Mouse (Mus musculus): ENCODE results near the gene Aldh18a1. TPM values are rescaled to one million over a fixed set of nuclear protein-coding genes. Genes with fewer than 3 reads are reported as not detected.

Gene Aldh18a1
- total RNA-seq, 1 experiment, result 44.4 TPM

- H3K9me3 ChIP-seq (ENCODE audit: control insufficient read depth, insufficient read depth, low read depth, low read length), result no peaks in the 10 kb centered on the region
- TF ChIP-seq CHD2 (IDR thresholded peaks at IDR 0.05; ENCODE audit: low read depth, low read length) (no peak), ZNF384 (IDR thresholded peaks at IDR 0.05; ENCODE audit: low read depth, low read length) (no peak), ZC3H11A (IDR thresholded peaks at IDR 0.05; ENCODE audit: borderline replicate concordance, low read depth, low read length) (no peak)
- no peaks in the 10 kb centered on the region for H3K4me1 ChIP-seq (ENCODE audit: control insufficient read depth in 2 of 2, insufficient read depth in 2 of 2, low read length in 2 of 2, poor library complexity in 1 of 2)
- H3K27ac ChIP-seq (ENCODE audit: insufficient read depth, low read depth, low read length, poor library complexity, severe bottlenecking), result no peak overlapping the region
- H3K36me3 ChIP-seq (ENCODE audit: control insufficient read depth, insufficient read depth, low read length, poor library complexity, severe bottlenecking), result peaks cover 56% of the 10 kb centered on the region
- no peak for DNase-seq (ENCODE audit: low read depth, low spot score)
- in situ Hi-C loops (cut with MboI; ENCODE audit: low sequenced_read_pairs in 2 of 2, unreplicated experiment in 2 of 2), result no loop called here
- H3K4me3 ChIP-seq (ENCODE audit: insufficient read depth in 1 of 2, low read depth in 1 of 2, low read length in 2 of 2, poor library complexity in 1 of 2, severe bottlenecking in 1 of 2), result no peak overlapping the region
- H3K9ac ChIP-seq (ENCODE audit: insufficient read depth, low read depth, low read length, poor library complexity, severe bottlenecking), result no peak overlapping the region
These were observed 34.4 kb downstream of the Aldh18a1 start for GRCm38 (mm10) chr19:40553849-40554248.

- no peak for DNase-seq (ENCODE audit: low read depth, low spot score)
- Histone ChIP-seq H3K36me3 (ENCODE audit: control insufficient read depth, insufficient read depth, low read length, poor library complexity, severe bottlenecking) (peaks cover 56% of the 10 kb centered on the region), H3K4me3 (ENCODE audit: insufficient read depth in 1 of 2, low read depth in 1 of 2, low read length in 2 of 2, poor library complexity in 1 of 2, severe bottlenecking in 1 of 2) (no peak overlapping the region), H3K4me1 (ENCODE audit: control insufficient read depth in 2 of 2, insufficient read depth in 2 of 2, low read length in 2 of 2, poor library complexity in 1 of 2) (no peaks in the 10 kb centered on the region), H3K27ac (ENCODE audit: insufficient read depth, low read depth, low read length, poor library complexity, severe bottlenecking) (no peak overlapping the region), H3K9me3 (ENCODE audit: control insufficient read depth, insufficient read depth, low read depth, low read length) (no peaks in the 10 kb centered on the region), H3K9ac (ENCODE audit: insufficient read depth, low read depth, low read length, poor library complexity, severe bottlenecking) (no peak overlapping the region)
- in situ Hi-C loops (cut with MboI; ENCODE audit: low sequenced_read_pairs in 2 of 2, unreplicated experiment in 2 of 2), result no loop called here
- no peak for TF ChIP-seq CHD2 (IDR thresholded peaks at IDR 0.05; ENCODE audit: low read depth, low read length)
- TF ChIP-seq ZNF384 (IDR thresholded peaks at IDR 0.05; ENCODE audit: low read depth, low read length), result no peak
- no peak for TF ChIP-seq HCFC1 (IDR thresholded peaks at IDR 0.05; ENCODE audit: borderline replicate concordance, insufficient read depth, low read length)
- TF ChIP-seq ZC3H11A (IDR thresholded peaks at IDR 0.05; ENCODE audit: borderline replicate concordance, low read depth, low read length), result no peak
- no peak for TF ChIP-seq MAFK (IDR thresholded peaks at IDR 0.05; ENCODE audit: insufficient read depth, low read depth, low read length)
These were observed 35.1 kb downstream of the Aldh18a1 start for GRCm38 (mm10) chr19:40553014-40553789.

- in situ Hi-C loops (cut with MboI; ENCODE audit: low sequenced_read_pairs in 2 of 2, unreplicated experiment in 2 of 2), result loop anchor here in 1 of 2 experiments (25.0 kb wide), 1 partner anchor 212 kb away; no protein-coding TSS in a partner anchor
- DNase-seq (ENCODE audit: low read depth, low spot score), result no peak
- H3K36me3 ChIP-seq (ENCODE audit: control insufficient read depth, insufficient read depth, low read length, poor library complexity, severe bottlenecking), result peaks cover 32% of the 10 kb centered on the region
- no peaks in the 10 kb centered on the region for H3K4me1 ChIP-seq (ENCODE audit: control insufficient read depth in 2 of 2, insufficient read depth in 2 of 2, low read length in 2 of 2, poor library complexity in 1 of 2)
- H3K9me3 ChIP-seq (ENCODE audit: control insufficient read depth, insufficient read depth, low read depth, low read length), result no peaks in the 10 kb centered on the region
- no peak overlapping the region for H3K9ac ChIP-seq (ENCODE audit: insufficient read depth, low read depth, low read length, poor library complexity, severe bottlenecking)
- no peak overlapping the region for H3K27ac ChIP-seq (ENCODE audit: insufficient read depth, low read depth, low read length, poor library complexity, severe bottlenecking)
- no peak overlapping the region for H3K4me3 ChIP-seq (ENCODE audit: insufficient read depth in 1 of 2, low read depth in 1 of 2, low read length in 2 of 2, poor library complexity in 1 of 2, severe bottlenecking in 1 of 2)
- TF ChIP-seq MAFK (IDR thresholded peaks at IDR 0.05; ENCODE audit: insufficient read depth, low read depth, low read length) (no peak), ZC3H11A (IDR thresholded peaks at IDR 0.05; ENCODE audit: borderline replicate concordance, low read depth, low read length) (no peak)
These were observed 38.6 kb downstream of the Aldh18a1 start for GRCm38 (mm10) chr19:40549516-40550135.

DNA sequence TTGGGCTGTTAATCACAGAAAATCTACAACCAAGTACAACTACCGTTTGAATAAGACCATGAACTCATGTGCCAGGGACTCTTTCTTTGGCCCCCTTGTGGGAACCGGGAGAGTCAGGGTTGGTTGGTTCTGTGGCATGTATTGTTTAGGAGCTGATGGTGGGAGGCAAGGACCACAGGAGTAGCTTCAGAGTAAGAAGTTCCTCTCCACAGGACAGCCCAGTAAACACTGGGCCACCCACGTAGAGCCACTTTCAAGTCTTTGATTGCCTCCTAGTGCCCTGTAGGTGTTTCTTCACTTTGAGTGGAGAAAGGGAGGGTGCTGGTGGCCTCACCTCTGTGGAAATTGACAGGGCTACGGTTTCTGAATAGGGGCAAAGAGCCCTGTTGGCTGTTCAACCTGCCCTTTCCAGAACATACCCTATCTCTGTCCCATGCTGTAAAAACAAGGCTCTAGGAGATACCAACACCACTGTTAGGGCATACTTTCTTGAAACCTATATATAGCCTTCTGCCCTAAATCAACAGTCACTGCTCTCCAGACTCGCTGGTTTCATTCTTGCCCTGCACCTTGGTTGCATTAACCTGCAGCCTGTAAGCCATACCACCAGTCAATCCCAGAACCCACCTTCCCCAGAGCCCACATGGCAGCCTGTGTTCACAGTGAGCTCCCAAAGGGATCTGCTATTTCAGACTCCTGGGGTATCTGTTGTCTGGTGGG is 39.3 kb downstream of the Aldh18a1 start:
- peak; percentile 27 for DNase-seq (ENCODE audit: low read depth, low spot score)
- TF ChIP-seq MAFK (IDR thresholded peaks at IDR 0.05; ENCODE audit: insufficient read depth, low read depth, low read length) (no peak), ZC3H11A (IDR thresholded peaks at IDR 0.05; ENCODE audit: borderline replicate concordance, low read depth, low read length) (no peak), ZNF384 (IDR thresholded peaks at IDR 0.05; ENCODE audit: low read depth, low read length) (no peak), CHD2 (IDR thresholded peaks at IDR 0.05; ENCODE audit: low read depth, low read length) (no peak), HCFC1 (IDR thresholded peaks at IDR 0.05; ENCODE audit: borderline replicate concordance, insufficient read depth, low read length) (no peak)
- H3K4me1 ChIP-seq (ENCODE audit: control insufficient read depth in 2 of 2, insufficient read depth in 2 of 2, low read length in 2 of 2, poor library complexity in 1 of 2), result no peaks in the 10 kb centered on the region
- H3K9ac ChIP-seq (ENCODE audit: insufficient read depth, low read depth, low read length, poor library complexity, severe bottlenecking), result no peak overlapping the region
- H3K4me3 ChIP-seq (ENCODE audit: insufficient read depth in 1 of 2, low read depth in 1 of 2, low read length in 2 of 2, poor library complexity in 1 of 2, severe bottlenecking in 1 of 2), result no peak overlapping the region
- H3K9me3 ChIP-seq (ENCODE audit: control insufficient read depth, insufficient read depth, low read depth, low read length), result no peaks in the 10 kb centered on the region
- peaks cover 27% of the 10 kb centered on the region for H3K36me3 ChIP-seq (ENCODE audit: control insufficient read depth, insufficient read depth, low read length, poor library complexity, severe bottlenecking)
- in situ Hi-C loops (cut with MboI; ENCODE audit: low sequenced_read_pairs in 2 of 2, unreplicated experiment in 2 of 2), result loop anchor here in 1 of 2 experiments (25.0 kb wide), 1 partner anchor 212 kb away; no protein-coding TSS in a partner anchor
- no peak overlapping the region for H3K27ac ChIP-seq (ENCODE audit: insufficient read depth, low read depth, low read length, poor library complexity, severe bottlenecking)

All from ES-E14 (cell line).